Mouse (Mus musculus) neural tube, embryonic 15.5 days (tissue): Measurements from ENCODE around the gene Tmem178. TPM values are rescaled to one million over a fixed set of nuclear protein-coding genes. Genes with fewer than 3 reads are reported as not detected.

ENCODE experiments used
- polyA plus RNA-seq: library from polyadenylated mRNA; unstranded; fragments of >200 nt; fragmentation: Nextera tagmentation; extraction: Ambion mirVana; gene quantifications from 2 replicates; pipeline ENCODE4 v1.2.1, GENCODE M21; 2015

The Tmem178 gene
- polyA plus RNA-seq, 1 experiment from 2014 or later = 37.0 TPM

Other genes with a start within 250 kb of the Tmem178 start
- 22.0 and 22.3 TPM in 2 replicates for gene Map4k3, start 216.1 kb upstream of the Tmem178 start, polyA plus RNA-seq
- gene Thumpd2, start 120.5 kb downstream of the Tmem178 start, polyA plus RNA-seq = 7.5 and 10.8 TPM in 2 replicates